Mouse (Mus musculus) liver, embryonic 12.5 days (tissue): ENCODE data around the gene Epo. TPM values are rescaled to one million over a fixed set of nuclear protein-coding genes. Genes with fewer than 3 reads are reported as not detected.

Source experiments
- ATAC-seq: fragments of 200-750 bp; cut with Nextera tagmentation; 2 replicates; pipeline ENCODE4 v1.8.0; 2017; ENCODE audit warnings: moderate number of reproducible peaks, mild to moderate bottlenecking, moderate library complexity
- H3K27ac ChIP-seq: fragments of 300-500 bp; sonication (generic); 2 replicates; pipeline ENCODE4 v1.5.1; 2016; ENCODE audit warnings: mild to moderate bottlenecking
- H3K27me3 ChIP-seq: fragments of 300-500 bp; sonication (generic); replicated peaks from 2 replicates; pipeline ENCODE4 v1.6.1; 2016; ENCODE audit warnings: mild to moderate bottlenecking, moderate library complexity
- H3K36me3 ChIP-seq: fragments of 300-500 bp; sonication (generic); 2 replicates; pipeline ENCODE4 v1.6.1; 2016; ENCODE audit warnings: mild to moderate bottlenecking, moderate library complexity
- H3K4me1 ChIP-seq: fragments of 300-500 bp; sonication (generic); 2 replicates; pipeline ENCODE4 v1.6.1; 2016
- H3K4me2 ChIP-seq: fragments of 300-500 bp; sonication (generic); 2 replicates; pipeline ENCODE4 v1.6.1; 2016; ENCODE audit warnings: mild to moderate bottlenecking, moderate library complexity
- H3K4me3 ChIP-seq: fragments of 300-500 bp; sonication (generic); 2 replicates; pipeline ENCODE4 v1.5.1; 2016; ENCODE audit warnings: mild to moderate bottlenecking, moderate library complexity
- H3K9ac ChIP-seq: fragments of 300-500 bp; sonication (generic); 2 replicates; pipeline ENCODE4 v1.6.1; 2016; ENCODE audit warnings: mild to moderate bottlenecking, moderate library complexity
- H3K9me3 ChIP-seq: fragments of 300-500 bp; sonication (generic); replicated peaks from 2 replicates; pipeline ENCODE4 v1.6.1; 2016; ENCODE audit warnings: mild to moderate bottlenecking, moderate library complexity
- WGBS: fragments of 180-500 bp; shearing (Covaris S2); methylation state at CpG from one replicate; pipeline ENCODE4 v1.1.7; 2016; ENCODE audit not compliant: insufficient replicate concordance; 5-methylcytosine and 5-hydroxymethylcytosine counted together
- microRNA-seq: library from miRNA; unstranded; fragments of <30 nt; microRNA quantifications from one replicate; pipeline ENCODE4, GENCODE M21; 2017
- polyA plus RNA-seq: library from polyadenylated mRNA; unstranded; fragments of >200 nt; fragmentation: Nextera tagmentation; extraction: Ambion mirVana; gene quantifications from 2 replicates; pipeline ENCODE4 v1.2.1, GENCODE M21; 2016

The Epo gene
- polyA plus RNA-seq, 1 experiment from 2014 or later = 2.3 TPM

- H3K27me3 ChIP-seq = no peaks in the 10 kb centered on the region
- H3K4me1 ChIP-seq = no peaks in the 10 kb centered on the region
- H3K4me3 ChIP-seq = no peak overlapping the region
- H3K4me2 ChIP-seq = no peak overlapping the region
- no peak overlapping the region for H3K9ac ChIP-seq
- H3K27ac ChIP-seq = no peak overlapping the region
- ATAC-seq = no peak
- H3K36me3 ChIP-seq = no peaks in the 10 kb centered on the region
- H3K9me3 ChIP-seq = no peaks in the 10 kb centered on the region
Observed at GRCm38 (mm10) chr5:137445536-137445935, 87.5 kb downstream of the Epo start.

GRCm38 (mm10) chr5:137440216-137440855 is 92.7 kb downstream of the Epo start:
- no peaks in the 10 kb centered on the region for H3K27me3 ChIP-seq

GRCm38 (mm10) chr5:137433889-137434288 is 99.2 kb downstream of the Epo start:
- no peaks in the 10 kb centered on the region for H3K27me3 ChIP-seq
- H3K9ac ChIP-seq = no peak overlapping the region
- H3K4me2 ChIP-seq = no peak overlapping the region
- no peaks in the 10 kb centered on the region for H3K9me3 ChIP-seq
- WGBS = 44% methylated on average over 6 of the region's 6 CpGs
- H3K4me1 ChIP-seq = no peaks in the 10 kb centered on the region
- H3K27ac ChIP-seq = no peak overlapping the region
- no peaks in the 10 kb centered on the region for H3K36me3 ChIP-seq
- no peak for ATAC-seq
- no peak overlapping the region for H3K4me3 ChIP-seq

More at GRCm38 (mm10) chr5:137440216-137440855, 92.7 kb downstream of the Epo start:
- Histone ChIP-seq H3K9ac (no peak overlapping the region), H3K4me1 (no peaks in the 10 kb centered on the region), H3K27ac (no peak overlapping the region), H3K36me3 (no peaks in the 10 kb centered on the region), H3K9me3 (no peaks in the 10 kb centered on the region), H3K4me3 (no peak overlapping the region), H3K4me2 (no peak overlapping the region)
- WGBS = 68% methylated on average over 11 of the region's 11 CpGs
- no peak for ATAC-seq

Small RNAs within 50 kb of the gene (microRNA-seq; reads per million reads assigned to microRNA genes)
- gene Mir6418 = 1.1 reads per million

Other genes starting within 250 kb of the Epo start
- 23.4 and 26.2 TPM in 2 replicates for gene Ache, start 245.7 kb downstream of the Epo start, polyA plus RNA-seq
- gene Ufsp1, start 238.6 kb downstream of the Epo start, polyA plus RNA-seq = 11.9 and 12.5 TPM in 2 replicates
- gene Srrt, start 225.6 kb downstream of the Epo start, polyA plus RNA-seq = 125 and 128 TPM in 2 replicates
- gene Trip6, start 218.8 kb downstream of the Epo start, polyA plus RNA-seq = 16.8 and 18.7 TPM in 2 replicates
- 5.0 and 5.8 TPM in 2 replicates for gene Slc12a9, start 199.6 kb downstream of the Epo start, polyA plus RNA-seq
- 14.2 and 15.7 TPM in 2 replicates for gene Ephb4, start 183.1 kb downstream of the Epo start, polyA plus RNA-seq
- 0.29 and 0.31 TPM in 2 replicates for gene Zan, start 56.2 kb downstream of the Epo start, polyA plus RNA-seq
- 48.4 and 55.3 TPM in 2 replicates for gene Pop7, start 30.7 kb downstream of the Epo start, polyA plus RNA-seq
- 5.6 and 6.0 TPM in 2 replicates for gene Gigyf1, start 14.7 kb downstream of the Epo start, polyA plus RNA-seq
- 215 and 221 TPM in 2 replicates for gene Gnb2, start 268 bp upstream of the Epo start, polyA plus RNA-seq
- gene Actl6b, start 20.3 kb upstream of the Epo start, polyA plus RNA-seq = not detected in 2 replicates
- 51.0 and 53.9 TPM in 2 replicates for gene Tfr2, start 36.6 kb upstream of the Epo start, polyA plus RNA-seq
- 45.5 and 48.4 TPM in 2 replicates for gene Mospd3, start 67.8 kb upstream of the Epo start, polyA plus RNA-seq
- 21.1 and 22.1 TPM in 2 replicates for gene Pcolce, start 80.5 kb upstream of the Epo start, polyA plus RNA-seq
- 0.10 TPM in 1 of 2 replicates, not detected in the other for gene Fbxo24, start 95.8 kb upstream of the Epo start, polyA plus RNA-seq
- gene Lrch4, start 95.9 kb upstream of the Epo start, polyA plus RNA-seq = 33.4 and 36.0 TPM in 2 replicates
- gene Gm20605, start 95.9 kb upstream of the Epo start, polyA plus RNA-seq = 7.8 and 9.0 TPM in 2 replicates
- gene Sap25, start 108.1 kb upstream of the Epo start, polyA plus RNA-seq = 6.0 and 6.5 TPM in 2 replicates
- gene Irs3, start 112.5 kb upstream of the Epo start, polyA plus RNA-seq = 0.05 and 0.07 TPM in 2 replicates
- 44.3 and 47.2 TPM in 2 replicates for gene Agfg2, start 151.5 kb upstream of the Epo start, polyA plus RNA-seq
- 0.33 and 0.38 TPM in 2 replicates for gene Nyap1, start 208.4 kb upstream of the Epo start, polyA plus RNA-seq
- 96.0 and 99.2 TPM in 2 replicates for gene Tsc22d4, start 212.5 kb upstream of the Epo start, polyA plus RNA-seq
- 38.6 and 39.2 TPM in 2 replicates for gene Ppp1r35, start 245.6 kb upstream of the Epo start, polyA plus RNA-seq